Mouse (Mus musculus): ENCODE results near the gene Itgb8. TPM values are rescaled to one million over a fixed set of nuclear protein-coding genes. Genes with fewer than 3 reads are reported as not detected.

The Itgb8 gene
- polyA plus RNA-seq, 1 experiment from 2014 or later = 4.4 TPM

GRCm38 (mm10) chr12:119224699-119225098 is 13.9 kb downstream of the Itgb8 start:
- Histone ChIP-seq H3K27me3 (ENCODE audit: control insufficient read depth, insufficient read depth, low read length) (no peaks in the 10 kb centered on the region), H3K9ac (ENCODE audit: low read length) (no peak overlapping the region), H3K27ac (replicated peaks in 1 of 2; ENCODE audit: control insufficient read depth in 1 of 2, insufficient read depth in 1 of 2, low read depth in 2 of 2, low read length in 2 of 2) (no peak overlapping the region), H3K9me3 (ENCODE audit: control insufficient read depth, low read length) (no peaks in the 10 kb centered on the region), H3K4me1 (ENCODE audit: control insufficient read depth in 2 of 2, insufficient read depth in 2 of 2, low read length in 2 of 2) (no peaks in the 10 kb centered on the region), H3K4me3 (ENCODE audit: control insufficient read depth in 1 of 2, insufficient read depth in 1 of 2, low read depth in 1 of 2, low read length in 2 of 2) (no peak overlapping the region), H3K4me2 (ENCODE audit: low read length) (no peak overlapping the region), H3K36me3 (ENCODE audit: control insufficient read depth, insufficient read depth, low read length) (0 out of 2 replicates have a peak, but pooled peaks cover 3% of the 10 kb centered on the region)
- no peak for ATAC-seq (ENCODE audit: insufficient number of reproducible peaks, insufficient read depth, low FRiP score, low read depth)

DNA sequence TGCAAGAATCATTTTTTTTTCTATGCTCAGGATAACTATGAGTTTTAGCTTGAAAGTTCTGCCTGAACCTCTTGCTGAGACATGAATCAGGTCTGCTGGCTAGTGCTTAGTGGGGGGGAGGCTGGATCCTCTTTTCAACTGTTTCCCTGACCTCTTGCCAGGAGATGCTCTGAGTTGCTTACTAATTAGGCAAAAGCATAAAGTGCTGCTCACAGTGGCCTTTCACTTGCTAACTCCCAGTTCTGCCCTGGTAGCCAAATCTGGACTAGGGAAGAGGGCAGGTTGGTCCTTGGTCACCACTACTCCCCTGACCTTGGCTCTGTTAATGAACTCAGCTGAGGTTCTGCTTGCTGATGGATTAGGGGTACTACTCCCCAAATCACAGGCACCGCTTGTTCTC is 19.2 kb downstream of the Itgb8 start:
- no peaks in the 10 kb centered on the region for H3K4me1 ChIP-seq (ENCODE audit: control insufficient read depth in 2 of 2, insufficient read depth in 2 of 2, low read length in 2 of 2)
- H3K4me2 ChIP-seq (ENCODE audit: low read length) = no peak overlapping the region
- WGBS = 85% methylated on average over 1 of the region's 1 CpGs
- H3K27me3 ChIP-seq (ENCODE audit: control insufficient read depth, insufficient read depth, low read length) = no peaks in the 10 kb centered on the region
- no peaks in the 10 kb centered on the region for H3K36me3 ChIP-seq (ENCODE audit: control insufficient read depth, insufficient read depth, low read length)
- no peak for ATAC-seq (ENCODE audit: insufficient number of reproducible peaks, insufficient read depth, low FRiP score, low read depth)
- H3K27ac ChIP-seq (replicated peaks in 1 of 2; ENCODE audit: control insufficient read depth in 1 of 2, insufficient read depth in 1 of 2, low read depth in 2 of 2, low read length in 2 of 2) = no peak overlapping the region
- H3K9ac ChIP-seq (ENCODE audit: low read length) = no peak overlapping the region
- no peak overlapping the region for H3K4me3 ChIP-seq (ENCODE audit: control insufficient read depth in 1 of 2, insufficient read depth in 1 of 2, low read depth in 1 of 2, low read length in 2 of 2)
- no peaks in the 10 kb centered on the region for H3K9me3 ChIP-seq (ENCODE audit: control insufficient read depth, low read length)

GRCm38 (mm10) chr12:119217700-119218265 is 20.8 kb downstream of the Itgb8 start:
- H3K4me1 ChIP-seq (ENCODE audit: control insufficient read depth in 2 of 2, insufficient read depth in 2 of 2, low read length in 2 of 2) = no peaks in the 10 kb centered on the region
- no peak overlapping the region for H3K9ac ChIP-seq (ENCODE audit: low read length)
- H3K9me3 ChIP-seq (ENCODE audit: control insufficient read depth, low read length) = no peaks in the 10 kb centered on the region
- H3K36me3 ChIP-seq (ENCODE audit: control insufficient read depth, insufficient read depth, low read length) = no peaks in the 10 kb centered on the region
- no peak overlapping the region for H3K4me2 ChIP-seq (ENCODE audit: low read length)
- no peak for ATAC-seq (ENCODE audit: insufficient number of reproducible peaks, insufficient read depth, low FRiP score, low read depth)
- H3K27ac ChIP-seq (replicated peaks in 1 of 2; ENCODE audit: control insufficient read depth in 1 of 2, insufficient read depth in 1 of 2, low read depth in 2 of 2, low read length in 2 of 2) = no peak overlapping the region
- H3K4me3 ChIP-seq (ENCODE audit: control insufficient read depth in 1 of 2, insufficient read depth in 1 of 2, low read depth in 1 of 2, low read length in 2 of 2) = no peak overlapping the region
- H3K27me3 ChIP-seq (ENCODE audit: control insufficient read depth, insufficient read depth, low read length) = no peaks in the 10 kb centered on the region

DNA sequence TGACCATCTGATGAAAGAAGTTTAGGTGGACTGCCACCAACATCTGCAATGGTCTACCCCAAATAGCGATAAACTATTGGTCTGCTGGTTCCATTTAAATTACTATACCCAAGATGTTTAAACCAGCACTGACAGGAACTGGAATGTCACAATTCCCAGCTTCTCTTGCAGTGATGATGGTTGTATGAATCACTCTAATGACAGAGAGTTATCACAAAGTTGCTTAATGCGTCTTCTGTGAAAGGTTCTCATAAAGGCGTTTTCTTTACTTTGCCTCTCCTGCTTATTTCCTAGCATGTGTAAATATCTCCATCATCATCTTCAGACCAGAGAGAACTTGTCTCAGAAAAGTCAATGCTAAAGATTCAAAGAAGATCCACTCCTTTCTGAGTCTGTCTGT is 23.4 kb downstream of the Itgb8 start:
- Histone ChIP-seq H3K9me3 (ENCODE audit: control insufficient read depth, low read length) (no peaks in the 10 kb centered on the region), H3K27me3 (ENCODE audit: control insufficient read depth, insufficient read depth, low read length) (no peaks in the 10 kb centered on the region), H3K4me1 (ENCODE audit: control insufficient read depth in 2 of 2, insufficient read depth in 2 of 2, low read length in 2 of 2) (no peaks in the 10 kb centered on the region), H3K27ac (replicated peaks in 1 of 2; ENCODE audit: control insufficient read depth in 1 of 2, insufficient read depth in 1 of 2, low read depth in 2 of 2, low read length in 2 of 2) (no peak overlapping the region), H3K36me3 (ENCODE audit: control insufficient read depth, insufficient read depth, low read length) (no peaks in the 10 kb centered on the region), H3K4me2 (ENCODE audit: low read length) (no peak overlapping the region), H3K4me3 (ENCODE audit: control insufficient read depth in 1 of 2, insufficient read depth in 1 of 2, low read depth in 1 of 2, low read length in 2 of 2) (no peak overlapping the region), H3K9ac (ENCODE audit: low read length) (no peak overlapping the region)
- no peak for ATAC-seq (ENCODE audit: insufficient number of reproducible peaks, insufficient read depth, low FRiP score, low read depth)
- 90% methylated on average over 3 of the region's 3 CpGs for WGBS

DNA sequence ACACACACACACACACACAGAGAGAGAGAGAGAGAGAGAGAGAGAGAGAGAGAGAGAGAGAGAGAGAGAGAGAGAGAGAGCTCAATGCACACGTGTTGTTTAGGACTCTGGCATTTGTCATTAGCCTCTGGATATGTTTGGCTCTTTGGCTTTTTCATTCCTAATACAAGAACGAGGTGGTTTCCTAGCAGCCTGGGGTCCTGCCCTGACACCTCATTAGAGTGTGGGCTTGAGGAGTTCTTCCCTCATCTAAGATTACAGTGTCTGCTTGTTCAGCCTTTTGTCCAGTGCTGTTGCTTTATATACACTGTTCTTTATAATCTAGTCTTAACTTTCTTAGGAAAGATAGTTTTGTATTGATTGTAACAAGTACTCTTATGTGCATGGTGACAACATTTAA is 27.1 kb downstream of the Itgb8 start:
- WGBS = 16% methylated on average over 2 of the region's 2 CpGs
- Histone ChIP-seq H3K36me3 (ENCODE audit: control insufficient read depth, insufficient read depth, low read length) (no peaks in the 10 kb centered on the region), H3K9me3 (ENCODE audit: control insufficient read depth, low read length) (no peaks in the 10 kb centered on the region), H3K4me3 (ENCODE audit: control insufficient read depth in 1 of 2, insufficient read depth in 1 of 2, low read depth in 1 of 2, low read length in 2 of 2) (no peak overlapping the region), H3K27ac (replicated peaks in 1 of 2; ENCODE audit: control insufficient read depth in 1 of 2, insufficient read depth in 1 of 2, low read depth in 2 of 2, low read length in 2 of 2) (no peak overlapping the region), H3K4me1 (ENCODE audit: control insufficient read depth in 2 of 2, insufficient read depth in 2 of 2, low read length in 2 of 2) (no peaks in the 10 kb centered on the region; a peak in 1 of 4 replicates), H3K9ac (ENCODE audit: low read length) (no peak overlapping the region), H3K4me2 (ENCODE audit: low read length) (no peak overlapping the region), H3K27me3 (ENCODE audit: control insufficient read depth, insufficient read depth, low read length) (no peaks in the 10 kb centered on the region)
- no peak for ATAC-seq (ENCODE audit: insufficient number of reproducible peaks, insufficient read depth, low FRiP score, low read depth)

DNA sequence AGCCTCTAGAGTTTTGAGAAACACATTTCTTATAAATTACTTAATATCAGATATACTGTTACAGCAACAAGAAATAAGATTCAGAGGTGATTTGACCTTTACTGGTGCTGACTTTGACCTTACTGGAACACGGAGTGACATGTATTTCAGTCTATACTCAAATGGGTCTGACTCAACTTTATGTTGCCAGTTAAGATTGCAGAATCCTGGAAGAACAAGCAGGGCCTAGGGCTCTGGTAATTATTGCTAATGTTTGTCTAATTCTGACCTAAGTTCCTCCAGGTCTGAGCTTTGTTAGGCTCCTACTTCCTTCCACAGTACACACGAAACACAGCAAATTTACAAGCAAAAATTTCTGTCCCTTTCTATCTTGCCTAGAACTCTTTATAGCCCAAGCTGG is 28.0 kb downstream of the Itgb8 start:
- no peak overlapping the region for H3K9ac ChIP-seq (ENCODE audit: low read length)
- no peaks in the 10 kb centered on the region for H3K27me3 ChIP-seq (ENCODE audit: control insufficient read depth, insufficient read depth, low read length)
- H3K27ac ChIP-seq (replicated peaks in 1 of 2; ENCODE audit: control insufficient read depth in 1 of 2, insufficient read depth in 1 of 2, low read depth in 2 of 2, low read length in 2 of 2) = no peak overlapping the region
- H3K4me2 ChIP-seq (ENCODE audit: low read length) = no peak overlapping the region
- H3K9me3 ChIP-seq (ENCODE audit: control insufficient read depth, low read length) = no peaks in the 10 kb centered on the region
- no peaks in the 10 kb centered on the region for H3K36me3 ChIP-seq (ENCODE audit: control insufficient read depth, insufficient read depth, low read length)
- no peak for ATAC-seq (ENCODE audit: insufficient number of reproducible peaks, insufficient read depth, low FRiP score, low read depth)
- no peak overlapping the region for H3K4me3 ChIP-seq (ENCODE audit: control insufficient read depth in 1 of 2, insufficient read depth in 1 of 2, low read depth in 1 of 2, low read length in 2 of 2)
- H3K4me1 ChIP-seq (ENCODE audit: control insufficient read depth in 2 of 2, insufficient read depth in 2 of 2, low read length in 2 of 2) = no peaks in the 10 kb centered on the region; a peak in 1 of 4 replicates
- WGBS = 80% methylated on average over 2 of the region's 2 CpGs

DNA sequence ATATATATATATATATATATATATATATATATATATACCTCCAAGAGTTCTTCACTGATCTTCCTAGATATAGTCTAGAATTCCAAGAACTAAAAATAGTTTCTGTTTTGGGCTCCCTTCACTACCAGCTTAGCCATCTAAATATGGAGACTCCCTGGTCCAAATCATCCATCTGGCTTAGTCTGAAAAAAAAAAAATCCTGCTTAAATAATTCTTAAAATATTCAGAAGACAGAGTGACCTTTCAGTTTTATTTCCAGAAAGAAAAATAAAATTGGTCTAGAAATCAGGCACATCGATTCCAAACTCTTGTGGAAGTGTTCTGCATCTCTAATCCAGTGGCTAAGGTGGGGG is 28.6 kb downstream of the Itgb8 start:
- WGBS = 94% methylated on average over 1 of the region's 1 CpGs
- no peak overlapping the region for H3K27ac ChIP-seq (replicated peaks in 1 of 2; ENCODE audit: control insufficient read depth in 1 of 2, insufficient read depth in 1 of 2, low read depth in 2 of 2, low read length in 2 of 2)
- ATAC-seq (ENCODE audit: insufficient number of reproducible peaks, insufficient read depth, low FRiP score, low read depth) = no peak
- H3K9ac ChIP-seq (ENCODE audit: low read length) = no peak overlapping the region
- H3K4me3 ChIP-seq (ENCODE audit: control insufficient read depth in 1 of 2, insufficient read depth in 1 of 2, low read depth in 1 of 2, low read length in 2 of 2) = no peak overlapping the region
- no peak overlapping the region for H3K4me2 ChIP-seq (ENCODE audit: low read length)
- H3K27me3 ChIP-seq (ENCODE audit: control insufficient read depth, insufficient read depth, low read length) = no peaks in the 10 kb centered on the region
- no peaks in the 10 kb centered on the region; a peak in 1 of 4 replicates for H3K4me1 ChIP-seq (ENCODE audit: control insufficient read depth in 2 of 2, insufficient read depth in 2 of 2, low read length in 2 of 2)
- H3K36me3 ChIP-seq (ENCODE audit: control insufficient read depth, insufficient read depth, low read length) = no peaks in the 10 kb centered on the region
- H3K9me3 ChIP-seq (ENCODE audit: control insufficient read depth, low read length) = no peaks in the 10 kb centered on the region

- 75% methylated on average over 2 of the region's 2 CpGs for whole genome bisulfite sequencing
- Histone ChIP-seq H3K4me1 (ENCODE audit: control insufficient read depth in 2 of 2, insufficient read depth in 2 of 2, low read length in 2 of 2) (no peaks in the 10 kb centered on the region; a peak in 1 of 4 replicates), H3K36me3 (ENCODE audit: control insufficient read depth, insufficient read depth, low read length) (no peaks in the 10 kb centered on the region), H3K9me3 (ENCODE audit: control insufficient read depth, low read length) (no peaks in the 10 kb centered on the region), H3K27me3 (ENCODE audit: control insufficient read depth, insufficient read depth, low read length) (no peaks in the 10 kb centered on the region), H3K27ac (replicated peaks in 1 of 2; ENCODE audit: control insufficient read depth in 1 of 2, insufficient read depth in 1 of 2, low read depth in 2 of 2, low read length in 2 of 2) (no peak overlapping the region), H3K9ac (ENCODE audit: low read length) (no peak overlapping the region), H3K4me2 (ENCODE audit: low read length) (no peak overlapping the region), H3K4me3 (ENCODE audit: control insufficient read depth in 1 of 2, insufficient read depth in 1 of 2, low read depth in 1 of 2, low read length in 2 of 2) (no peak overlapping the region)
- no peak for ATAC-seq (ENCODE audit: insufficient number of reproducible peaks, insufficient read depth, low FRiP score, low read depth)
These were observed 29.1 kb downstream of the Itgb8 start for GRCm38 (mm10) chr12:119209384-119210072.

Measured in heart, embryonic 14.5 days (tissue).